Mouse (Mus musculus) olfactory bulb, adult 2 months (tissue): Measurements from ENCODE around the gene Slc25a29.

Source experiments
- CTCF ChIP-seq: fragments of 200-500 bp; IDR thresholded peaks from 2 replicates; pipeline ENCODE4 v1.5.1; 2012; ENCODE audit warnings: low read depth, mild to moderate bottlenecking, low read length, moderate library complexity; ENCODE audit not compliant: insufficient read depth
- POLR2A ChIP-seq: fragments of 200-500 bp; IDR thresholded peaks from 2 replicates; pipeline ENCODE4 v1.6.1; 2012; ENCODE audit warnings: mild to moderate bottlenecking, low read depth, low read length, moderate library complexity; ENCODE audit not compliant: insufficient read depth

GRCm38 (mm10) chr12:108823036-108823435 lies 12.6 kb downstream of the Slc25a29 start:
- TF ChIP-seq CTCF (no peak), POLR2A (no peak)
